Mouse (Mus musculus): ENCODE results near the gene Gm14308. TPM values are rescaled to one million over a fixed set of nuclear protein-coding genes. Genes with fewer than 3 reads are reported as not detected.

Gm14308 gene
- polyA plus RNA-seq (2012; rRNA removed) = 0.96 and 2.3 TPM in 2 replicates

DNA sequence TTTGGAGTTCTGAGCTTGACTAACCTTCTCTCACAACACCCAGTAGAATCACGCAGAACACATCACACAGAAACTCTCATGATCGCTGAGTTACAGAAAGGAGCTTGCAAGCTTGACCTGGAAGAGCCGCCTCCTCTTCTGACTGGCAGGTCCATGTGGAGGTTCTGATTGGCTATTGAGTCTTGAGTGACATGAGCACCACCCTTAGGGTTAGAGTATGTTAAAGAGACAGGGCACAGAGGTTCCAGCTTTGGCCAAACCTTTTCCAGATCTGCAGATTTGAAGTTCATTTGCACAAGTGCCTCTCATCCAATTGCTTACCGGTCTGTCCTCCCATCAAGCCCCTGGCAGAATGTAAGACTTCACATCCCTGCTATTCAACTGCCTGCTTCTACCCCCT, at the start of gene Gm14308:
Gm14308 (minus strand) TSS at position 101 of the 400 bp plus-strand sequence.

DNA sequence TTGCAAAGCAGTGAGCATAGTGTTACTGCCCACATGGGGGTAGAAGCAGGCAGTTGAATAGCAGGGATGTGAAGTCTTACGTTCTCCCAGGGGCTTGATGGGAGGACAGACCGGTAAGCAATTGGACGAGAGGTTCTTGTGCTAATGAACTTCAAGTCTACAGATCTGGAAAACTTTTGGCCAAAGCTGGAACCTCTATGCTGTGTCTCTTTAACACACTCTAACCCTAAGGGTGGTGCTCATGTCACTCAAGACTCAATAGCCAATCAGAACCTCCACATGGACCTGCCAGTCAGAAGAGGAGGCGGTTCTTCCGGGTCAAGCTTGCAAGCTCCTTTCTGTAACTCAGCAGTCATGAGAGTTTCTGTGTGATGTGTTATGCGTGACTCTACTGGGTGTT, 34.1 kb upstream of the Gm14308 start, which contains the start of gene Zfp973:
Zfp973 (plus strand) TSS at position 301 of the 400 bp plus-strand sequence.

Other genes starting within 250 kb of the Gm14308 start
- 1.7 TPM in 1 of 2 replicates, not detected in the other for gene Gm14435, start 212.8 kb downstream of the Gm14308 start, polyA plus RNA-seq (2012; rRNA removed)
- gene Gm14434, start 149.6 kb downstream of the Gm14308 start, polyA plus RNA-seq (2012; rRNA removed) = 1.4 and 1.9 TPM in 2 replicates
- not detected in 2 replicates for gene Zfp967, start 115.3 kb downstream of the Gm14308 start, polyA plus RNA-seq (2012; rRNA removed)
- gene Zfp973, start 34.2 kb upstream of the Gm14308 start, polyA plus RNA-seq (2012; rRNA removed) = 1.3 and 2.1 TPM in 2 replicates
- 1.3 and 1.6 TPM in 2 replicates for gene Gm14305, start 72.0 kb upstream of the Gm14308 start, polyA plus RNA-seq (2012; rRNA removed)
- gene Gm14295, start 162.3 kb upstream of the Gm14308 start, polyA plus RNA-seq (2012; rRNA removed) = 1.3 and 1.6 TPM in 2 replicates
- not detected in 2 replicates for gene Gm14408, start 194.8 kb upstream of the Gm14308 start, polyA plus RNA-seq (2012; rRNA removed)